Mouse (Mus musculus) heart, postnatal 25 days (tissue): Measurements from ENCODE around the gene Zbtb9. TPM values are rescaled to one million over a fixed set of nuclear protein-coding genes. Genes with fewer than 3 reads are reported as not detected.
A peak's percentile ranks its signal among the peaks of the same experiment; 100 is the strongest.

Source experiments
- DNase-seq: peaks from one replicate; pipeline ENCODE4 v3.0.0; 2022; ENCODE audit warnings: low spot score
- intact Hi-C: fragments of 180-260 bp; cut with DNase I; formaldehyde crosslinking; loops from one replicate; pipeline ENCODE4 v1.15.1; 2025
- total RNA-seq, 2 experiments: library from RNA; stranded (reverse); gene quantifications; 2 replicates each; pipeline ENCODE4 v1.2.3; 2021

The Zbtb9 gene
- total RNA-seq, 2 experiments from 2014 or later = 2.9 to 3.8 TPM

DNA sequence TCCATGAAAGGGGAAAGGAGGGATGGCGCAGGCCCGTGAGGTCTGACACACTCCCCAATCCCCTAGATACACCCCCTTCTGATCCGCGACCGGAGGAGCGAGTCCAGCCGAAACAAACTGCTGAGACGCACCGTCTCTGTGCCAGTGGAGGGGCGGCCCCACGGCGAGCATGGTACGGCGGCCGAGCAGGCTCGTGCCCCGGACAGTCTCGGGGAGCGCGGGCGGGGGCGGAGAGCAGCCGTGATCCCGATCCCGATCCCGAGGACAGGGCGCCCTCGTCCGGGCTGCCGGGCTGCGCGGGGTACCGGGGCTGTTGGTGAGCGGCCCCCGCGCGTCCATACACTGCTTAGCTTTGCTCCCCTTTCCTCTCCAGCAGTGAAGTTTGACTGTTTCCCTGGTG is 26.4 kb upstream of the Zbtb9 start:
- DNase-seq = peak; percentile 64
- intact Hi-C loops = no loop called here

DNA sequence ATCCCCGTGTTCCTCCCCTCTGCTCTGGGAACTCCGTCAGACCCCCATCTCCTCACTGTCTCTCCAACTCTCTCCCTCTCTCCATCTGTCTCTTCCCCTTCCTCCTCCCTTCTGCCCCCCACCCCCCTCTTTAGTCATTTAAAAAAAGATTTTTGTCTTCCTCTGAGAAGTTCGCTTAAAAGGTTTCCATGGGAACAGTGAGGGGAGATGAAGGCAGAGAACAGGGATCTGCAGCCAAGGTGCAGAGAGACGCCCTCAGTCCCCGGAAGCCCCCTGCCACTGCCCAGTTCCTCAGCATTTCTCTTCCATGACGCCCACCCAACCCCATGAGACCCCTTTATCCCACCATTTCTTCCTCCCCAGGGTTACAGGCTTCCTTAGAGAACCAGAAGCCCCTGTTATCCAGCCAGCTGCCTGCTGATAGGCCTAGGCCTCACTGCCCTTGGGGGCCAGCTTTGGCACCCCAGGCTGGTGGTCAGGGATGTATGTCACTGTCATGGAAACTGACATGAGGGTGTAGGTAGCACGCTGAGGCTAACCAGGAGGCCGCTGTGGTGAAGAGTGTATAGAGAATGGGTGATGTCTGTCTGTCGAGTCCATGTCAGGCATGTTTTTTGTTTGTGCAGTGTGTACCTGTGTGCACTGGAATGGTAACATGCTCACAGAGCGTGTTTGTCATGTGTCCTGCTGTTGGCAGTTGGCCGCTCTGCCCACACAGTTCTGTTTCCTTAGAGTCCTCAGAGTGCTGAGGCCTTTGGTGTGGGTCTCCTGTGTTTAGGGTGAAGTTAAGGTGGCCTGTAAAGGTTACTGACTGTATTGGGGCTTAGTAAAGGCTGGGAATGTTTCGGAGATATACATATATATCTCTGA is 25.5 kb upstream of the Zbtb9 start:
- intact Hi-C loops = no loop called here
- no peak for DNase-seq

- intact Hi-C loops = no loop called here
- DNase-seq = no peak
These were observed 24.5 kb upstream of the Zbtb9 start for GRCm38 (mm10) chr17:26948316-26949050.

DNA sequence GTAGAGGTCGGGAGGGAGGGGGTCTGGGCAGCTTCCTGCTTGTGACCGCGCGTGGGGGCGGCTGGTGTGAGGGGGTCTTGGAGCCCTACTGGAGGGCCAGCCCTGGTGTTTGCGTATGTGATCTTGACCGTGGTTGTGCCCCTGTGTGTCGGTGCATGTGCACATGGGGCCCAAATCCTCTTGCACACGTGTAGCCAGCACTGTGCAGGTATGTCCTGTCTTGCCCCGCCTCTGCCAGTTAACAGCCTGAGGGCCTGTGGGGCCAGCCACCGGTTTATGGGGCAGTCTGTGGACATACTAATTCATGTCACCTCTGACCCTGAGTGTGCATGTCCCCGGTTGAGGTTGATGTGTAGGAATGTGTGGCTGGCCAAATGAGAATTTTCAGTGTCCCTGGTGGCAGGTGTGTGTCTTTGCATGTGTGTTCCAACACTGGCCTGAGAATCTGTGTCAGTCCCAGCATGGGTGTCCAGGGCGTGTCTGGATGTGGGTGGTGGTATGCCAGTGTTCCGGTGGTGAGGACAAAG is 23.9 kb upstream of the Zbtb9 start:
- no peak for DNase-seq
- intact Hi-C loops = no loop called here

- no peak for DNase-seq
- intact Hi-C loops = no loop called here
These were observed 23.1 kb upstream of the Zbtb9 start for GRCm38 (mm10) chr17:26949866-26950265.

DNA sequence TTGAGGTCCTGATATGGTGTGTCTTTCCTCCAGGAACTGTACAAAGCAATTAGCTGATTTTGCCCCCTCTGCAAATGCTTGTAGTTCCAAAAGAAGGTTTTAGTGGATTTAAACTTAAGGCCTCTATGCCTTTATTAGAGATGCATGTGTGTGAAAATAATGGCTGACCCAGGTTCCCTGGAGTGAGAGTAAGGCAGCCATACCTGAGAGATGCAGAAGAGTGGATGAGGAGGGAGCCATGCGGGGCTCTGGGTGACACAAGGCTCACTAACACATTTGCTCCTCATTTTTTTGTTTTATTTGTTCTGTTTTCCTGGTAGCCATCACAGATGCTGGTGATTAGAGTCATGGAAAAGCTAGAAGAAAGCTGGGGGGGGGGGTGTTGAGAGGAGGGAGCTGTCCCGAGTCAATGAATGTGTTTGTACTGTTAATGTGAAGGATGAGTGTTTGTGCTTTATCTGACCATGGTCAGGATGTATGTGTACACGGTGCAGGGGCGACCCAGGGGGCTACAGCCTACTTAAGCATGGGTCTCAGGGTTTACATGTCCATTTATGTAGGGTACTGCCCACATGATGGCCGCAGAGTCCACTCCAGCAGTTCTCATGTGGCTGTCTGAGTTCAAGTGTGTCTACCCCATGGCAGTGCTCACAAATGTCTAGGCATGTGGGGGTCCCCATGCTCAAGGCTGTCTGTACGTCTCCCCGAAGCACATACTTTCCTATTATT is 22.2 kb upstream of the Zbtb9 start:
- DNase-seq = no peak
- intact Hi-C loops = no loop called here

DNA sequence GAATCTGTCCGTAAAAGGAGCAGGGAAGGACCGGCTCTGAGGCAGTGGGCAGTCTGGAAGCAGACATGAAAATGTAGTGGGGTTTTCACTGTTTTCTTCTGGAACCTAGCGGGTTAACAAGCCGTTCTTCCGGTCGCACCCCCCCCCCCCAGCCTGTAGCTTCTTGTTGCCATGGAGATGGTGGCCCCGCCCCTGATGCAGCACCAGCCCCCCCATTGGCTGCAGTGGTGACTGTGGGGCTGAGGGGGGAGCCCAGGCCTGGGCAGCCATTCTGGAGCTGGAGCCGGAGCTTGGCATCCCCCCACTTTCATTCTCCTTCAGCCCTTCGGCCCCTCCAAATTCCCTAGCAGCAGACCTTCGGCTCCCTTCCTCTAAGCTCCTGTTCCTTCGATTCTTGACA is 21.6 kb upstream of the Zbtb9 start:
- no peak for DNase-seq
- intact Hi-C loops = no loop called here

DNA sequence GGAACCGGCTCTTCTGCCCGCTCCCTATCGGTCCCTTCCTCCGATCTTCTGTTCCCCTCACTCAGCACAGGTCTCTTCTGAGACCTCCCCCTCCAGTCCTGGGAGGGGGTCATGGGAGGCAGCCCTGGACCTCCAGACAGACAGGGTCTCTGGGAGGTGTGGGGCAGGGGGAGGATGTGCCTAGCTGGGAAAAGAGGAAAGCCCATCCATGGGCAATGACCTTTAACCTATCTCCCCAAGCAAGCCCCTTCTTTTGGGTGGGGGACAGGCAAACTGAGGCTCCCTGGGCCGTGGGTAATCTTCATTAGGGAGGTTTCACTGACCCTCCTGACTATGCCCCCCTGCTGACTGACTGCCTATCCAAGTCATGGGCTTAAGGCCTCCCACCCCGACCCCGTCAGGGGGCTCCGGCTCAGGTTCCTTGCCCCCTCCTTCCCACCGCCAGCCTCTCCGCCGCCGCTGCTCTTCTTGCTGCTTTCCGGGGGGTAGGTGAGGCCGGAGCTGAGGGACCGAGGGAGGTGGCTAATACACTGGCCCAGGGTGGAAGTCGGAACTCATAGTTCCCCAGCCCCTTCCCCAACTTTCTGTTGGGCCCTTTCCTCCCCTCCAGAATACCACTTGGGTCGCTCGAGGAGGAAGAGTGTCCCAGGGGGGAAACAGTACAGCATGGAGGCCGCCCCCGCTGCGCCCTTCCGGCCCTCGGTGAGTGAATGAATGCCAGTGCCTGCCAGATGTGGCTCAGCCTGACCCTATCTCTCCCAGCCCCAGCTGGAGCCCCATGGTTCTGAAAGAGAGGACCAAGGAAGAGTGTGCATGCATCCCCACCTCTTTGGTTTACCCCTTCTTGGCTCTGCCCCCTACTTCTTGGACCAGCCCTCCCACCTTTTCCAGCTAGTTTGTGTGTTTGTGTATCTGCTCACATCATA is 20.8 kb upstream of the Zbtb9 start:
- intact Hi-C loops = no loop called here
- no peak for DNase-seq

- intact Hi-C loops = no loop called here
- no peak for DNase-seq
These were observed 19.8 kb upstream of the Zbtb9 start for GRCm38 (mm10) chr17:26953201-26953600.

DNA sequence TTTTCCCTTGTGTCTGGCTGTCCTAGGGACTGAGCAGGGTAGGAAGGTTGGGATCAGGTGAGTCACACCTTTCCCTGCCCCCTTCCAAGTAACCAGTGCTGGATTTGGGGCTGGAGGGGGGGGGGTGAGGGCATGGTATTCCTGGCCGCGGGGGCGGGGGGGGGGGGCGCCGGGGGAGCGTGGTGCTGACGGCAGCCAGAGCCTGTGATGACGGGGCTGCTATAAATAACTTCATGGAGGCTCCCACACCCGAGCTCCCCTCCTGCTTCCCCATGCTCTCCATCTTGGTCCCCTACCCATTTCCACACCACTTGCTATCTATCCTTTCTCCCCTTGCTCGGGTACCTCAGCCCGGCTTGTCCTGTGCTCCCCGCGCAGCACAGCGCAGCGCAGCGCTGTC is 19.2 kb upstream of the Zbtb9 start:
- no peak for DNase-seq

GRCm38 (mm10) chr17:26956309-26956708 is 16.7 kb upstream of the Zbtb9 start:
- intact Hi-C loops = no loop called here
- DNase-seq = no peak

More for the DNA sequence above, 19.2 kb upstream of the Zbtb9 start:
- intact Hi-C loops = no loop called here

DNA sequence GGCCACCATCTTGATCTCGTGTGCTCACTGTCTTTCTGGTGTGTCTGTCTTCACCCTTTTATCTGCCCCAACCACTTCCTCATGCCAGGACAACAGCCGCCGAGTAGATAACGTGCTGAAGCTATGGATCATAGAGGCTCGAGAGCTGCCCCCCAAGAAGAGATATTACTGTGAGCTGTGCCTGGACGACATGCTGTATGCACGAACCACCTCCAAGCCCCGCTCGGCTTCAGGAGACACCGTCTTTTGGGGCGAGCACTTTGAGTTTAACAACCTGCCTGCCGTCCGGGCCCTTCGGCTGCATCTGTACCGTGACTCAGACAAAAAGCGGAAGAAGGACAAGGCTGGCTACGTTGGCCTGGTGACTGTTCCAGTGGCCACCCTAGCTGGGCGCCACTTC is 16.1 kb upstream of the Zbtb9 start:
- DNase-seq = no peak
- intact Hi-C loops = no loop called here

- no peak for DNase-seq
- intact Hi-C loops = no loop called here
These were observed 15.1 kb upstream of the Zbtb9 start for GRCm38 (mm10) chr17:26957872-26958271.

DNA sequence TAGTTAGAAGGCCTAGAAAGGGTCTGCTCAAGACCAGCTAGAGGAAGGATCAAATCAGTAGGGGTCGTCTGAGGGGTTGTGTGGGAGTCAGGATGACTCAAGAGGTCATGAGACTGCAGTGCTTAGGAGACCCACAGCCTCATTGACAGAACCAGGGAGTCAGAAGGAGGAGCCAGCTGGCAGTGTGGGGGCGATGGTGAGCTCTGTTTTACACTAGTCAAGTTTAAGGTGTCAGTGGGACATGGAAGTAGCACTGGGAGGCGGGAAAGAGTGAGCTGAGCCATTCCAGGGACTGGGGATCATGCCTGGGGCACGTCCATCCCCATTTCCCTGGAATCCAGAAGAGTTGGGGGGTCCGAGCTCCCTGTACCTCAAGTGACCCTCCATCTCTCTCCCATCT is 14.1 kb upstream of the Zbtb9 start:
- intact Hi-C loops = no loop called here
- DNase-seq = no peak

DNA sequence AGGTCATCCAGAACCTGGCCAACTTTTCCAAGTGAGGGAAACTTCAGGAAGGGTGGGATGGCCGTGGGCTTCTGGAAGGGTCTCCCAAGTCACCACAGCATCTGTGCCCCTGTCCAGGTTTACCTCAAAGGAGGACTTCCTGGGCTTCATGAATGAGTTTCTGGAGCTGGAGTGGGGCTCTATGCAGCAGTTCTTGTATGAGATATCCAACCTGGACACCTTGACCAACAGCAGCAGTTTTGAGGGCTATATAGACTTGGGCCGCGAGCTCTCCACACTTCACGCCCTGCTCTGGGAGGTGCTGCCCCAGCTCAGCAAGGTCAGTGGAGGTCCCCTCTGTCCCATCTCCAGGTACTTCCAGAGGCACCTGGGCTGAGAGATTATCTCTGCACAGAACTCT is 13.2 kb upstream of the Zbtb9 start:
- intact Hi-C loops = no loop called here

DNA sequence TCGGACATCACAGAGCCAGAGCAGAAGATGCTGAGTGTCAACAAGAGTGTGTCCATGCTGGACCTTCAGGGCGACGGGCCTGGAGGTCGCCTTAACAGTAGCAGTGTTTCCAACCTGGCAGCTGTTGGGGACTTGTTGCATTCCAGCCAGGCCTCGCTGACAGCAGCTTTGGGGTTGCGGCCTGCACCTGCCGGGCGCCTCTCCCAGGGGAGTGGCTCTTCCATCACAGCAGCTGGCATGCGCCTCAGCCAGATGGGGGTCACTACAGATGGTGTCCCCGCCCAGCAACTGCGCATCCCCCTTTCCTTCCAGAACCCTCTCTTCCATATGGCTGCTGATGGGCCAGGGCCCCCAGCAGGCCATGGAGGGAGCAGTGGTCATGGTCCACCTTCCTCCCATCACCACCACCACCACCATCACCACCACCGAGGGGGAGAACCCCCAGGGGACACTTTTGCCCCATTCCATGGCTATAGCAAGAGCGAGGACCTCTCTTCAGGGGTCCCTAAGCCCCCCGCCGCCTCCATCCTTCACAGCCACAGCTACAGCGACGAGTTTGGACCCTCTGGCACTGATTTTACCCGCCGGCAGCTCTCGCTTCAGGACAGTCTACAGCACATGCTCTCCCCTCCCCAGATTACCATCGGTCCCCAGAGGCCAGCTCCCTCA is 11.3 kb upstream of the Zbtb9 start:
- DNase-seq = no peak
- intact Hi-C loops = no loop called here

More for the DNA sequence above, 13.2 kb upstream of the Zbtb9 start:
- no peak for DNase-seq

DNA sequence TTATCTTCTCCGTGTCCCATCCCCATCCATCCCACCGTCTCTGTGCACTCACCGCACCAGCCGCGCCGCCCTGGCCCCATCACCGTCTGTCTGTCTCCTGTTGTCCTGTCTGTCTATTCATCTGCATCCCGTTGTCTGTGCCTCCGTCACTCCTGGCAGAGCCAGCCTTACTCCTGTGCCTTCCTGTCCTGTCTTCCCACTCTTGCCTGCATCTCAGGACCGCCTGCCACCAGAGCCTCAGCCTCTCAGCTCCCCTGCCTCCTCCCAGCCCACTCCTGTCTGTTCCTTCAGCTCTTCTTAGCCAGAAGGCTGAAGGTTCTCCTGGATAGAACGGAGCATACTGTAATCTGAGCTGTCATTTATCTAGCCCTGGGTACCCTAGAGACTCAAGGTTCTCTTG is 6.0 kb upstream of the Zbtb9 start:
- intact Hi-C loops = no loop called here

GRCm38 (mm10) chr17:26967477-26967876 is 5.5 kb upstream of the Zbtb9 start:
- no peak for DNase-seq
- intact Hi-C loops = no loop called here

More for the DNA sequence above, 6.0 kb upstream of the Zbtb9 start:
- DNase-seq = no peak

DNA sequence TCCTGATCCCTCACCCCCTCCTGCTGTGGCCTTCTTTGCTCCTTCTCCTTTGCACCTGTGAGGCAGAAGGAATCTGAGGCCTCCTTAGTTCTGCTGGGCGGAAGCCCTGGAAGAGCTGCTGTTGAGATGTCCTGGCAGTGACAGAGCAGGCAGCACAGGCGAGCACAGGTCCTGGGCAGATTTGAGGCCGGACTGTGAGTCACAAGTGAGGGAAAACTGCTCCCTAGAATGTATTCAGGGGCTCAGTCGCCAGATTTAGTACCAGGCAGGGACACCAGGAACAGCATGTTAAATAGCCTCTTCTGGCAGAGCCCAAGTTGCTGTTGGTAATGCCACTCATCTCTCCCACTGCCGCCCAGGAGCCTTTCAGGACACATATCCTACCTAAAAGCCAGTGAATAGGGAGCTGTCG is 4.8 kb upstream of the Zbtb9 start:
- DNase-seq = no peak
- intact Hi-C loops = no loop called here
